Mouse (Mus musculus) mesoderm, embryonic 11.5 days (tissue): ENCODE measurements around the gene Cntfr.

Experiments
- DNase-seq: peaks from one replicate; pipeline ENCODE4 v3.0.0-alpha.2; 2012; ENCODE audit warnings: low read depth, low spot score

Gene Cntfr

GRCm38 (mm10) chr4:41696930-41697841 is at the start of gene Cntfr:
Gene Cntfr (minus strand): TSS chr4:41697089.
- peak; percentile 87 for DNase-seq

- no peak for DNase-seq
Observed at GRCm38 (mm10) chr4:41745021-41745420, 48.1 kb upstream of the Cntfr start.

GRCm38 (mm10) chr4:41744131-41744530 is 47.2 kb upstream of the Cntfr start:
- no peak for DNase-seq

GRCm38 (mm10) chr4:41741158-41741560 is 44.3 kb upstream of the Cntfr start:
- DNase-seq, result peak; percentile 96

GRCm38 (mm10) chr4:41740380-41741157 is 43.7 kb upstream of the Cntfr start:
- DNase-seq, result no peak

- no peak for DNase-seq
Observed at GRCm38 (mm10) chr4:41739260-41739659, 42.4 kb upstream of the Cntfr start.

- no peak for DNase-seq
Observed at GRCm38 (mm10) chr4:41738256-41738603, 41.3 kb upstream of the Cntfr start.

- peak; percentile 77 for DNase-seq
Observed at GRCm38 (mm10) chr4:41737602-41738255, 40.8 kb upstream of the Cntfr start.

- peak; percentile 54 for DNase-seq
Observed at GRCm38 (mm10) chr4:41731052-41731765, 34.3 kb upstream of the Cntfr start, which contains the start of gene Arid3c. Gene Arid3c (minus strand): TSS chr4:41731142.

GRCm38 (mm10) chr4:41726826-41727621 is 30.1 kb upstream of the Cntfr start:
- peak; percentile 53 for DNase-seq

- peak; percentile 96 for DNase-seq
Observed at GRCm38 (mm10) chr4:41722918-41723351, 26.0 kb upstream of the Cntfr start, which contains the start of gene Dctn3. Gene Dctn3 (minus strand): TSS chr4:41723170.

GRCm38 (mm10) chr4:41716834-41717233 is 19.9 kb upstream of the Cntfr start:
- DNase-seq, result no peak

GRCm38 (mm10) chr4:41715596-41715995 is 18.7 kb upstream of the Cntfr start:
- DNase-seq, result no peak

GRCm38 (mm10) chr4:41715082-41715481 is 18.2 kb upstream of the Cntfr start:
- DNase-seq, result no peak

- peak; percentile 77 for DNase-seq
Observed at GRCm38 (mm10) chr4:41714276-41714675, 17.4 kb upstream of the Cntfr start.

- DNase-seq, result peak; percentile 91
Observed at GRCm38 (mm10) chr4:41713197-41714067, 16.5 kb upstream of the Cntfr start, which contains the start of gene Rpp25l. Gene Rpp25l (minus strand): TSS chr4:41713534.

- DNase-seq, result no peak
Observed at GRCm38 (mm10) chr4:41712421-41713196, 15.7 kb upstream of the Cntfr start.

GRCm38 (mm10) chr4:41711705-41712375 is 15.0 kb upstream of the Cntfr start:
- DNase-seq, result no peak
